Mouse (Mus musculus) kidney, adult 9 months (tissue): ENCODE data around the gene Chd1.

ENCODE experiments used
- DNase-seq: peaks from one replicate; pipeline ENCODE4 v3.0.0; 2022

Gene Chd1

GRCm38 (mm10) chr17:15812136-15812778 is 107.5 kb downstream of the Chd1 start:
- DNase-seq: no peak

GRCm38 (mm10) chr17:15813658-15814212 is 109.0 kb downstream of the Chd1 start:
- DNase-seq: no peak

GRCm38 (mm10) chr17:15815312-15816018 is 110.7 kb downstream of the Chd1 start:
- no peak for DNase-seq

- DNase-seq: no peak
These were observed 111.8 kb downstream of the Chd1 start for GRCm38 (mm10) chr17:15816379-15817095.

- no peak for DNase-seq
These were observed 112.3 kb downstream of the Chd1 start for GRCm38 (mm10) chr17:15817096-15817450.

GRCm38 (mm10) chr17:15817634-15818033 is 112.9 kb downstream of the Chd1 start:
- no peak for DNase-seq

GRCm38 (mm10) chr17:15818372-15818771 is 113.6 kb downstream of the Chd1 start:
- DNase-seq: no peak

GRCm38 (mm10) chr17:15820146-15820545 is 115.4 kb downstream of the Chd1 start:
- no peak for DNase-seq

GRCm38 (mm10) chr17:15820761-15821160 is 116.0 kb downstream of the Chd1 start:
- no peak for DNase-seq

GRCm38 (mm10) chr17:15821706-15822105 is 116.9 kb downstream of the Chd1 start:
- no peak for DNase-seq
